Mouse (Mus musculus) lung, postnatal 0 days (tissue): ENCODE results near the gene Gamt.

Source experiments
- CTCF ChIP-seq: IDR thresholded peaks from 2 replicates; pipeline ENCODE4 v1.5.1; 2016; ENCODE audit warnings: antibody characterized with exemption, mild to moderate bottlenecking
- EP300 ChIP-seq: IDR thresholded peaks from 2 replicates; pipeline ENCODE4 v1.6.1; 2016; ENCODE audit warnings: antibody characterized with exemption, mild to moderate bottlenecking, control low read depth

DNA sequence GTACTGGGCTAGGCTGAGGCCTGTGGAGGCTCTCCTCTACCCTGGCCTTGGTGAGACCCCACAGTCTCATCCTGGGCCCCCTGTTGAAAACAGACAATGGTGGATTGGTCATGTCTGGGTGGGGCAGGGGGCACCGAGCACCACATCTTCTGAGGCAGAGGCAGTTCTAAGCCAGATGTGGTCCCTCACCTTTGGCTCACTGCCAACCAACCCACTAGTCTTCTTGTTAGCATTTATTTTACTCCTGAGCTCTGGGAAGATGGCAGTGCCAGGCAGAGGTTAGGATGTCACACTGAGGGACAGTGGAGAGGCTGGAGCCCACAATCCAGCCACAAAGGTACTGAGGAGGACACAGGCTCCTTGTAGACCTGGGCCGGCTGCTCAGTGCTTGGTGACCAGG is 2.9 kb downstream of the Gamt start:
- TF ChIP-seq CTCF (no peak), EP300 (no peak)
